Mouse (Mus musculus) T-helper 2 cell (primary cell): ENCODE data around the gene Sccpdh.

Experiments used
- in situ Hi-C: fragments of 300-600 bp; cut with MboI, MseI; formaldehyde crosslinking; loops from one replicate; pipeline ENCODE4 v1.15.1; 2025; ENCODE audit warnings: high pct_unique_total_duplicates

Sccpdh gene

GRCm38 (mm10) chr1:179731391-179731790 lies 63.4 kb downstream of the Sccpdh start:
- in situ Hi-C loops: loop anchor here (5.0 to 10.0 kb wide), 2 partner anchors 87 to 386 kb away; no protein-coding TSS in a partner anchor

- in situ Hi-C loops: loop anchor here (5.0 to 10.0 kb wide), 2 partner anchors 90 to 383 kb away; no protein-coding TSS in a partner anchor
These were observed 66.8 kb downstream of the Sccpdh start for GRCm38 (mm10) chr1:179734500-179735474.

- in situ Hi-C loops: loop anchor here (10.0 kb wide), 1 partner anchor 92 kb away; no protein-coding TSS in a partner anchor
These were observed 68.5 kb downstream of the Sccpdh start for GRCm38 (mm10) chr1:179736483-179736882.
